Mouse (Mus musculus): ENCODE results near the gene Tgfbr3l. TPM values are rescaled to one million over a fixed set of nuclear protein-coding genes. Genes with fewer than 3 reads are reported as not detected.

The Tgfbr3l gene
- polyA plus RNA-seq, 1 experiment from 2014 or later, result 1.1 TPM

DNA sequence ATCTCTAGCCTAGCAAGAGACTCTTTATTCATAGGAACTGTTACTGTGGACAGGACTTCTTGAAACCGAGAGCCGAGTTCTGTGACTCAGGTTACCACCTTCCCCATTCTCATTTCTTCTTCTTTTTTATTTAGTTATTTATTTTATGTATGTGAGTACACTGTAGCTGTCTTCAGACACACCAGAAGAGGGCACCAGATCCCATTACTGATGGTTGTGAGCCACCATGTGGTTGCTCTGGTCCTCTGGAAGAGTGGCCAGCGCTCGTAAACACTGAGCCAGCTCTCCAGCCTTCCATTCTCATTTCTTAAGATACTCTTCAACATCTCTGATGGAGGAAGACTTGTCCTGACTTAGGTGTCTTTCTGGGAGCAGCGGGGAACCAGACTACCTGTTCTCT lies 44.7 kb downstream of the Tgfbr3l start:
- H3K27ac ChIP-seq (replicated peaks), result no peak overlapping the region
- H3K36me3 ChIP-seq (ENCODE audit: control insufficient read depth, insufficient read depth, low read length), result peaks cover 13% of the 10 kb centered on the region
- H3K9me3 ChIP-seq (ENCODE audit: control insufficient read depth, low read length), result no peaks in the 10 kb centered on the region
- H3K4me3 ChIP-seq (ENCODE audit: low read depth, low read length), result no peak overlapping the region
- H3K4me1 ChIP-seq (replicated peaks; ENCODE audit: control insufficient read depth, insufficient read depth), result no peaks in the 10 kb centered on the region
- DNase-seq (ENCODE audit: low spot score), result no peak
- H3K27me3 ChIP-seq (ENCODE audit: control insufficient read depth, insufficient read depth, low read length), result no peaks in the 10 kb centered on the region
- no peak overlapping the region for H3K9ac ChIP-seq (ENCODE audit: low read length)
- no peak for ATAC-seq (ENCODE audit: low FRiP score, low TSS enrichment)
- H3K4me2 ChIP-seq (replicated peaks; ENCODE audit: low read depth), result no peak overlapping the region
- TF ChIP-seq EP300 (optimal IDR thresholded peaks at IDR 0.05) (no peak), CTCF (IDR thresholded peaks at IDR 0.05; ENCODE audit: low read depth) (peak; percentile 38)
- 88% methylated on average over 5 of the region's 5 CpGs for WGBS

DNA sequence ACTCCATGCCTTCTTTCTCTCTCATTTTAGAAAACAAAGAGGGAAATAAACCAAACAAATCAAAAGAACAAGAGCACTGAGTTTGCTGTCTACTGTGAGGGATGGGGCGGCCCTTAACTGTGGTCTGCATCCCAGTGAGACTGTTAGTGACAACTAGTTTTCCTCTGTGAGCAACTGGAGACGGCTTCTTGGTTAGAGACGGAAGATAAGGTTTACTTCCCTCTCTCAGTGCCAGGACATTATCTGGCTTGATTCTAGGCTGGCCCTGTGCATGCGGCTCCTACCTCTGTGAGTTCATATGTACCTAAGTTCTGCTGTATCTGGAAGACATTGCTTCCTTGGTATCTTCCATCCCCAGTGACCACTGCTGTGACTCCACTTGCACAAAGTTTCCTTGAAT lies 49.8 kb downstream of the Tgfbr3l start:
- DNase-seq (ENCODE audit: low spot score) (no peak), ATAC-seq (ENCODE audit: low FRiP score, low TSS enrichment) (no peak)
- no peaks in the 10 kb centered on the region for H3K27me3 ChIP-seq (ENCODE audit: control insufficient read depth, insufficient read depth, low read length)
- no peaks in the 10 kb centered on the region for H3K9me3 ChIP-seq (ENCODE audit: control insufficient read depth, low read length)
- no peak overlapping the region for H3K4me3 ChIP-seq (ENCODE audit: low read depth, low read length)
- no peaks in the 10 kb centered on the region for H3K4me1 ChIP-seq (replicated peaks; ENCODE audit: control insufficient read depth, insufficient read depth)
- TF ChIP-seq CTCF (IDR thresholded peaks at IDR 0.05; ENCODE audit: low read depth) (no peak), EP300 (optimal IDR thresholded peaks at IDR 0.05) (no peak)
- no peak overlapping the region for H3K4me2 ChIP-seq (replicated peaks; ENCODE audit: low read depth)
- 84% methylated on average over 4 of the region's 4 CpGs for WGBS
- H3K27ac ChIP-seq (replicated peaks), result no peak overlapping the region
- H3K9ac ChIP-seq (ENCODE audit: low read length), result no peak overlapping the region
- peaks cover 24% of the 10 kb centered on the region for H3K36me3 ChIP-seq (ENCODE audit: control insufficient read depth, insufficient read depth, low read length)

Other genes with a start within 250 kb of the Tgfbr3l start
- gene Cd209f, start 142.4 kb upstream of the Tgfbr3l start, polyA plus RNA-seq (2015; fragmentation: Nextera tagmentation; extraction: Ambion mirVana), result 0.45 and 0.50 TPM in 2 replicates
- gene Cd209g, start 114.1 kb upstream of the Tgfbr3l start, polyA plus RNA-seq (2015; fragmentation: Nextera tagmentation; extraction: Ambion mirVana), result 0.12 TPM in 1 of 2 replicates, not detected in the other
- gene Evi5l, start 81.6 kb upstream of the Tgfbr3l start, polyA plus RNA-seq (2015; fragmentation: Nextera tagmentation; extraction: Ambion mirVana), result 10.6 and 11.0 TPM in 2 replicates
- 0.52 and 0.90 TPM in 2 replicates for gene Prr36, start 30.8 kb upstream of the Tgfbr3l start, polyA plus RNA-seq (2015; fragmentation: Nextera tagmentation; extraction: Ambion mirVana)
- gene Lrrc8e, start 21.4 kb upstream of the Tgfbr3l start, polyA plus RNA-seq (2015; fragmentation: Nextera tagmentation; extraction: Ambion mirVana), result 9.8 and 10.6 TPM in 2 replicates
- 15.7 and 19.8 TPM in 2 replicates for gene Map2k7, start 9.5 kb upstream of the Tgfbr3l start, polyA plus RNA-seq (2015; fragmentation: Nextera tagmentation; extraction: Ambion mirVana)
- 0.42 and 0.56 TPM in 2 replicates for gene Gm49320, start 9.3 kb upstream of the Tgfbr3l start, polyA plus RNA-seq (2015; fragmentation: Nextera tagmentation; extraction: Ambion mirVana)
- gene Snapc2, start 4.9 kb downstream of the Tgfbr3l start, polyA plus RNA-seq (2015; fragmentation: Nextera tagmentation; extraction: Ambion mirVana), result 33.8 and 35.6 TPM in 2 replicates
- gene Ctxn1, start 11.1 kb downstream of the Tgfbr3l start, polyA plus RNA-seq (2015; fragmentation: Nextera tagmentation; extraction: Ambion mirVana), result 43.9 and 53.1 TPM in 2 replicates
- 37.8 and 38.4 TPM in 2 replicates for gene Timm44, start 27.7 kb downstream of the Tgfbr3l start, polyA plus RNA-seq (2015; fragmentation: Nextera tagmentation; extraction: Ambion mirVana)
- 4.4 and 5.3 TPM in 2 replicates for gene Ccl25, start 77.0 kb downstream of the Tgfbr3l start, polyA plus RNA-seq (2015; fragmentation: Nextera tagmentation; extraction: Ambion mirVana)
- gene Elavl1, start 77.2 kb downstream of the Tgfbr3l start, polyA plus RNA-seq (2015; fragmentation: Nextera tagmentation; extraction: Ambion mirVana), result 80.2 and 88.6 TPM in 2 replicates
- gene Cers4, start 244.8 kb downstream of the Tgfbr3l start, polyA plus RNA-seq (2015; fragmentation: Nextera tagmentation; extraction: Ambion mirVana), result 22.6 and 25.9 TPM in 2 replicates

Data from stomach, postnatal 0 days (tissue).